Comparison of ENCODE assay signal across 8 mouse cellular contexts in the genomic region with DNA sequence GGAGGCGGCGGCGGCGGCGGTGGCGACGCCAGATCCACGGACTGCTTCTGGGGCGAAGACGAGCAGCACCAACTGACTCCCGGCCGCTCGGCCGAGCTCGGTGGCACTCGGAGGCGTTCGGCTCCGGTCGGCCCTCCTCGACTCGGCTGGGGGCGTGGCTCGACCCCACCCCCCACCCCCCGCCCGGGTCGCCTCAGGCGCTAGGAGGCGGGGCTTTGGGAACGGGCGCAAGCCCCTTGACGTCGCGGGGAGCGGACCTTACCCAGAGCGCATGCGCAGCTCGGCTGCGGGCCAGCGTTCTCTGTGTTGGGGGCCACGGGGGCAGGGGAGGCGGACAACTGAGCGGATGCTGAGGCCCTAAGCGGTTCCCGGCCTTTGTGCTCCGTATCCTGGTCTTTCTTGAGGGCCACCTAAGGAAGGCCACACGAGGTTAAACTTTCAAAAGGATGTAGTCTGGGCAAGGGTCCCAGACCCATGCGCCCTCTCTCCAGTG. TPM values are rescaled to one million over a fixed set of nuclear protein-coding genes. Genes with fewer than 3 reads are reported as not detected.
DNase-seq lines count a peak whose midpoint lies in the region; ATAC-seq lines count a peak whose summit lies in the region.

TSS of gene Zhx3 (minus strand) at position 109 of the 493 bp plus-strand sequence.

- H3K36me3 ChIP-seq in intestine, embryonic 14.5 days (ENCODE audit: control insufficient read depth, insufficient read depth, low read length), result no peaks in the 10 kb centered on the region

- H3K9ac ChIP-seq in intestine, embryonic 14.5 days (ENCODE audit: low read length), result peak within 1 kb of the TSS; percentile 88

- intact Hi-C loops in gastrocnemius, postnatal 36 days (cut with DNase I), result no loop called here
- intact Hi-C loops in left cerebral cortex, postnatal 25 days (cut with DNase I), result loop anchor here (5.0 kb wide), 1 partner anchor 66 kb away; no protein-coding TSS in a partner anchor

- peak; percentile 96 for DNase-seq in adrenal gland, postnatal 10 days
- peak; percentile 95 for DNase-seq in embryo, embryonic 11.5 days (ENCODE audit: low read depth, low spot score)
- DNase-seq in gastrocnemius, postnatal 36 days, result peak; percentile 90 to 95
- peak; percentile 95 for DNase-seq in intestine, embryonic 14.5 days (ENCODE audit: low spot score)
- DNase-seq in left cerebral cortex, postnatal 25 days (ENCODE audit: low spot score in 2 of 2), result peak; percentile 85 to 92
- peak; percentile 97 for DNase-seq in mesoderm, embryonic 11.5 days (ENCODE audit: low read depth, low spot score)
- DNase-seq in right cerebral cortex, postnatal 36 days (ENCODE audit: low spot score in 2 of 2), result peak; percentile 81 to 83
- DNase-seq in yolk sac, embryonic 10.5 days (ENCODE audit: low spot score), result peak; percentile 96

- H3K4me3 ChIP-seq in intestine, embryonic 14.5 days (ENCODE audit: low read depth, low read length), result peak within 1 kb of the TSS; percentile 74

- H3K9me3 ChIP-seq in intestine, embryonic 14.5 days (ENCODE audit: control insufficient read depth, low read length), result no peaks in the 10 kb centered on the region

- peak within 1 kb of the TSS; percentile 94 for H3K27ac ChIP-seq in intestine, embryonic 14.5 days (ENCODE audit: low read depth)

- H3K4me1 ChIP-seq in intestine, embryonic 14.5 days (replicated peaks; ENCODE audit: control insufficient read depth, insufficient read depth, low read length), result peaks cover 11% of the 10 kb centered on the region

- no peaks in the 10 kb centered on the region for H3K27me3 ChIP-seq in intestine, embryonic 14.5 days (replicated peaks; ENCODE audit: control insufficient read depth, insufficient read depth, low read length)

- peak; percentile 98 for ATAC-seq in intestine, embryonic 14.5 days (replicated peaks; ENCODE audit: low FRiP score, low TSS enrichment, low read depth)

- under 1% methylated on average over 41 of the region's 48 CpGs for WGBS in intestine, embryonic 14.5 days

- peak within 1 kb of the TSS; percentile 71 for H3K4me2 ChIP-seq in intestine, embryonic 14.5 days (ENCODE audit: low read length)

RNA-seq across cellular contexts. Expression of gene Zhx3, which starts in this region (rescaled TPM):
- total RNA-seq in adrenal gland, postnatal 10 days (2021), result 10 to 100 TPM; 62.9 to 85.1 TPM
- 10 to 100 TPM; 24.8 to 25.7 TPM for total RNA-seq in gastrocnemius, postnatal 36 days (2021)
- 7.5 and 8.2 TPM in 2 replicates for polyA plus RNA-seq in intestine, embryonic 14.5 days (2014; fragmentation: Nextera tagmentation; extraction: Ambion mirVana)
- 10 to 100 TPM; 71.0 to 78.4 TPM for total RNA-seq in left cerebral cortex, postnatal 25 days (2021)

Comparison
In these comparisons a context has a peak if more than half of its experiments do, and no peak if none do; other contexts are left out.
1. Peak in every context shown above with its lines: DNase-seq, ATAC-seq, H3K4me3 ChIP-seq and H3K27ac ChIP-seq.